7 mouse cellular contexts compared by ENCODE assay signal in the genomic region with DNA sequence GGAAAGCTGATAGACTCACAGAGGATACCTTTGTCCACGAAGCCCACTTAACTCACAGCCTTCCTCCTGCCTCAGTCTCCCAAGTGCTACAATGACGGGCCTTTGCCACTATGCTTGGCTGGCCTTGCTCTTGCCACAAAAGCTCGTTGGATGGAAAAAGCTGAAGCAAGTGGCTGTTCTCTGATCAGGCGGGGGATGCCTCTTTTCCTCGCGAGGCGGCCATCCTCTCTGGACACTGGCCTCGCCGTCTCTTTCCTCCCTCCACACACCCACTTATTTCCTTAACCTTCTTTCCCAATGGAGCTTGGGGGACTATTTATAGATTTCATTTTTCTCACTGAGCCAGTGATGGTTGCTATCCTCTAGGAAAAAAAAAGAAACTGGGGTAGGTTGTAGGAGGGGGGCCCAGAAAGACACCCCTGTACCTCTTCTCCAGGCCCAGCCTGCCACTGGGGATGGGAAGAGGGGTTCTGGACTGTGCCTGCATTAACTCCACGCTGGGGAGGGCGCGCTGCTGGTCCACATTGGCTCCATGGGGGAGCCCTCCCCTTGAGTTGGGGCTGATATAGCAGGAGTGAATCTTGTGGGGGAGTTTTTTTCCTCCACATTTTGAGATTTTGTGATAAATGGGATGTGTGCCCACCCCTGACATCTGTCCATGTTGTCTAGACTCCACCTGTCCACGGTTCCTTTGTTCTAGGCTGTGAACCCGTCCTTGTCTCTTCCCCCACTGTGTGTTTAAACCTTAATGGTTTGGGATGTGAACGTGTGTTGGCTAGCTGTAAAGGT. TPM values are rescaled to one million over a fixed set of nuclear protein-coding genes. Genes with fewer than 3 reads are reported as not detected.
DNase-seq lines count a peak whose midpoint lies in the region; ATAC-seq lines count a peak whose summit lies in the region.

No protein-coding gene starts in this region.

- H3K9ac ChIP-seq in lung, embryonic 15.5 days = no peak overlapping the region
- peak overlapping the region; percentile 3; the same call in 1 of the 2 replicates for H3K9ac ChIP-seq in forebrain, embryonic 12.5 days
- no peak overlapping the region; the same call in 1 of the 2 replicates for H3K9ac ChIP-seq in intestine, embryonic 16.5 days (ENCODE audit: low read depth, low read length)
- no peak overlapping the region; the same call in 1 of the 2 replicates for H3K9ac ChIP-seq in neural tube, embryonic 15.5 days (replicated peaks)

- H3K4me1 ChIP-seq in lung, embryonic 15.5 days = peaks cover 96% of the 10 kb centered on the region
- peaks cover 95% of the 10 kb centered on the region for H3K4me1 ChIP-seq in forebrain, embryonic 12.5 days
- peaks cover 89% of the 10 kb centered on the region for H3K4me1 ChIP-seq in intestine, embryonic 16.5 days (ENCODE audit: control insufficient read depth, insufficient read depth, low read length)
- peaks cover 88% of the 10 kb centered on the region for H3K4me1 ChIP-seq in neural tube, embryonic 15.5 days

- intact Hi-C loops in gastrocnemius, postnatal 14 days (cut with DNase I; ENCODE audit: low total_unique reads) = no loop called here

- peaks cover 54% of the 10 kb centered on the region for H3K36me3 ChIP-seq in lung, embryonic 15.5 days
- peaks cover 56% of the 10 kb centered on the region for H3K36me3 ChIP-seq in forebrain, embryonic 12.5 days (replicated peaks)
- peaks cover 29% of the 10 kb centered on the region for H3K36me3 ChIP-seq in intestine, embryonic 16.5 days (ENCODE audit: control insufficient read depth, insufficient read depth, low read length)
- H3K36me3 ChIP-seq in neural tube, embryonic 15.5 days = peaks cover 52% of the 10 kb centered on the region

- peak overlapping the region; percentile 9; the same call in 1 of the 2 replicates for H3K4me2 ChIP-seq in lung, embryonic 15.5 days
- H3K4me2 ChIP-seq in forebrain, embryonic 12.5 days = no peak overlapping the region
- no peak overlapping the region for H3K4me2 ChIP-seq in intestine, embryonic 16.5 days (ENCODE audit: low read depth, low read length)
- no peak overlapping the region for H3K4me2 ChIP-seq in neural tube, embryonic 15.5 days

- H3K27me3 ChIP-seq in lung, embryonic 15.5 days = no peaks in the 10 kb centered on the region
- H3K27me3 ChIP-seq in forebrain, embryonic 12.5 days = no peaks in the 10 kb centered on the region
- H3K27me3 ChIP-seq in intestine, embryonic 16.5 days (replicated peaks; ENCODE audit: control insufficient read depth, insufficient read depth, low read length) = no peaks in the 10 kb centered on the region
- no peaks in the 10 kb centered on the region for H3K27me3 ChIP-seq in neural tube, embryonic 15.5 days (replicated peaks)

- H3K27ac ChIP-seq in lung, embryonic 15.5 days = peak overlapping the region; percentile 99
- peak overlapping the region; percentile 61 for H3K27ac ChIP-seq in forebrain, embryonic 12.5 days
- H3K27ac ChIP-seq in intestine, embryonic 16.5 days (ENCODE audit: low read length) = peak overlapping the region; percentile 65
- H3K27ac ChIP-seq in neural tube, embryonic 15.5 days (replicated peaks) = peak overlapping the region; percentile 89

- ATAC-seq in lung, embryonic 15.5 days (ENCODE audit: borderline replicate concordance, extremely low read depth, low FRiP score, low TSS enrichment) = no peak
- ATAC-seq in forebrain, embryonic 12.5 days (ENCODE audit: low FRiP score) = no peak
- no peak for ATAC-seq in intestine, embryonic 16.5 days
- no peak for ATAC-seq in neural tube, embryonic 15.5 days (ENCODE audit: low FRiP score)

- no peak for DNase-seq in lung, postnatal 14 days
- no peak for DNase-seq in adrenal gland, postnatal 25 days
- no peak for DNase-seq in gastrocnemius, postnatal 14 days

- H3K4me3 ChIP-seq in lung, embryonic 15.5 days = no peak overlapping the region
- H3K4me3 ChIP-seq in forebrain, embryonic 12.5 days (replicated peaks) = no peak overlapping the region
- H3K4me3 ChIP-seq in intestine, embryonic 16.5 days (ENCODE audit: low read length) = no peak overlapping the region
- H3K4me3 ChIP-seq in neural tube, embryonic 15.5 days (replicated peaks) = no peak overlapping the region

- no peaks in the 10 kb centered on the region for H3K9me3 ChIP-seq in lung, embryonic 15.5 days
- H3K9me3 ChIP-seq in forebrain, embryonic 12.5 days = no peaks in the 10 kb centered on the region
- H3K9me3 ChIP-seq in intestine, embryonic 16.5 days (ENCODE audit: control insufficient read depth, low read length) = no peaks in the 10 kb centered on the region
- H3K9me3 ChIP-seq in neural tube, embryonic 15.5 days (replicated peaks) = no peaks in the 10 kb centered on the region

- 55% methylated on average over 15 of the region's 15 CpGs for WGBS in lung, embryonic 15.5 days
- WGBS in forebrain, embryonic 12.5 days = 62% methylated on average over 15 of the region's 15 CpGs
- WGBS in intestine, embryonic 16.5 days = 63% methylated on average over 15 of the region's 15 CpGs
- WGBS in neural tube, embryonic 15.5 days = 52% methylated on average over 15 of the region's 15 CpGs

RNA-seq across cellular contexts. Expression of a gene that starts 8.4 kb away (rescaled TPM):
- 94.6 and 95.1 TPM in 2 replicates for polyA plus RNA-seq in lung, embryonic 15.5 days (2015; fragmentation: Nextera tagmentation; extraction: Ambion mirVana)
- 224 and 240 TPM in 2 replicates for polyA plus RNA-seq in forebrain, embryonic 12.5 days (2016; fragmentation: Nextera tagmentation; extraction: Ambion mirVana)
- 53.2 and 62.6 TPM in 2 replicates for polyA plus RNA-seq in intestine, embryonic 16.5 days (2015; fragmentation: Nextera tagmentation; extraction: Ambion mirVana)
- polyA plus RNA-seq in neural tube, embryonic 15.5 days (2015; fragmentation: Nextera tagmentation; extraction: Ambion mirVana) = 284 and 345 TPM in 2 replicates
- 49.9 and 142 TPM in 2 replicates for total RNA-seq in adrenal gland, postnatal 25 days (2021)
- total RNA-seq in gastrocnemius, postnatal 14 days (2021) = 10 to 100 TPM; 41.4 to 41.5 TPM

RNA-seq across cellular contexts. Expression of a gene that starts 9.3 kb away (rescaled TPM):
- 17.5 and 18.6 TPM in 2 replicates for polyA plus RNA-seq in lung, embryonic 15.5 days (2015; fragmentation: Nextera tagmentation; extraction: Ambion mirVana)
- polyA plus RNA-seq in forebrain, embryonic 12.5 days (2016; fragmentation: Nextera tagmentation; extraction: Ambion mirVana) = 45.0 and 50.3 TPM in 2 replicates
- 8.8 and 10.3 TPM in 2 replicates for polyA plus RNA-seq in intestine, embryonic 16.5 days (2015; fragmentation: Nextera tagmentation; extraction: Ambion mirVana)
- 19.4 and 20.5 TPM in 2 replicates for polyA plus RNA-seq in neural tube, embryonic 15.5 days (2015; fragmentation: Nextera tagmentation; extraction: Ambion mirVana)
- total RNA-seq in adrenal gland, postnatal 25 days (2021) = 74.1 and 97.4 TPM in 2 replicates
- 10 to 100 TPM; 40.3 to 43.6 TPM for total RNA-seq in gastrocnemius, postnatal 14 days (2021)

RNA-seq across cellular contexts. Expression of a gene that starts 15.4 kb away (rescaled TPM):
- polyA plus RNA-seq in lung, embryonic 15.5 days (2015; fragmentation: Nextera tagmentation; extraction: Ambion mirVana) = 11.6 and 14.7 TPM in 2 replicates
- 11.1 and 11.6 TPM in 2 replicates for polyA plus RNA-seq in forebrain, embryonic 12.5 days (2016; fragmentation: Nextera tagmentation; extraction: Ambion mirVana)
- polyA plus RNA-seq in intestine, embryonic 16.5 days (2015; fragmentation: Nextera tagmentation; extraction: Ambion mirVana) = 23.6 TPM in 2 replicates
- polyA plus RNA-seq in neural tube, embryonic 15.5 days (2015; fragmentation: Nextera tagmentation; extraction: Ambion mirVana) = 13.5 and 14.3 TPM in 2 replicates
- 15.6 and 16.7 TPM in 2 replicates for total RNA-seq in adrenal gland, postnatal 25 days (2021)
- 1 to 10 TPM; 3.3 to 4.2 TPM for total RNA-seq in gastrocnemius, postnatal 14 days (2021)

RNA-seq across cellular contexts. Expression of a gene that starts 16.7 kb away (rescaled TPM):
- 3.9 and 5.0 TPM in 2 replicates for polyA plus RNA-seq in lung, embryonic 15.5 days (2015; fragmentation: Nextera tagmentation; extraction: Ambion mirVana)
- 13.2 and 13.8 TPM in 2 replicates for polyA plus RNA-seq in forebrain, embryonic 12.5 days (2016; fragmentation: Nextera tagmentation; extraction: Ambion mirVana)
- polyA plus RNA-seq in intestine, embryonic 16.5 days (2015; fragmentation: Nextera tagmentation; extraction: Ambion mirVana) = 5.1 TPM in 2 replicates
- polyA plus RNA-seq in neural tube, embryonic 15.5 days (2015; fragmentation: Nextera tagmentation; extraction: Ambion mirVana) = 91.9 and 93.0 TPM in 2 replicates
- total RNA-seq in adrenal gland, postnatal 25 days (2021) = 45.4 and 67.9 TPM in 2 replicates
- 1 to 10 TPM; 1.6 TPM for total RNA-seq in gastrocnemius, postnatal 14 days (2021)

RNA-seq across cellular contexts. Expression of a gene that starts 18.9 kb away (rescaled TPM):
- polyA plus RNA-seq in lung, embryonic 15.5 days (2015; fragmentation: Nextera tagmentation; extraction: Ambion mirVana) = 521 and 541 TPM in 2 replicates
- 405 and 428 TPM in 2 replicates for polyA plus RNA-seq in forebrain, embryonic 12.5 days (2016; fragmentation: Nextera tagmentation; extraction: Ambion mirVana)
- 846 and 854 TPM in 2 replicates for polyA plus RNA-seq in intestine, embryonic 16.5 days (2015; fragmentation: Nextera tagmentation; extraction: Ambion mirVana)
- 553 and 558 TPM in 2 replicates for polyA plus RNA-seq in neural tube, embryonic 15.5 days (2015; fragmentation: Nextera tagmentation; extraction: Ambion mirVana)
- 460 and 592 TPM in 2 replicates for total RNA-seq in adrenal gland, postnatal 25 days (2021)
- total RNA-seq in gastrocnemius, postnatal 14 days (2021) = 100 to 1,000 TPM; 657 to 736 TPM
